In genomic region chr17:31833752-31834151, GRCm38 (mm10) we compare ENCODE assay signal across 9 mouse cellular contexts. TPM values are rescaled to one million over a fixed set of nuclear protein-coding genes. Genes with fewer than 3 reads are reported as not detected.
DNase-seq lines count a peak whose midpoint lies in the region; ATAC-seq and TF ChIP-seq lines count a peak whose summit lies in the region.
"Had no signal": no experiment of that assay in that cellular context is flagged by ENCODE, and none has a peak within 500 bp of the region (broad histone marks: within the 10 kb centered on the region; RNA-seq: fewer than 3 reads in every experiment).

No protein-coding gene starts in this region.

- peak overlapping the region; percentile 32; the same call in 1 of the 2 replicates for H3K9ac ChIP-seq in intestine, embryonic 15.5 days

- no peaks in the 10 kb centered on the region for H3K9me3 ChIP-seq in intestine, embryonic 15.5 days

- peak; percentile 8 for DNase-seq in kidney, adult 11 months
- DNase-seq in kidney, adult 2 months = no peak
- DNase-seq in cerebellum, postnatal 14 days = no peak
- no peak for DNase-seq in layer of hippocampus, postnatal 10 days (ENCODE audit: low spot score in 2 of 2)
- no peak for DNase-seq in cerebellum, postnatal 4 days (ENCODE audit: low spot score in 2 of 2)

- no peak overlapping the region for H3K4me3 ChIP-seq in kidney, adult 2 months (ENCODE audit: insufficient read depth, low read depth, low read length)
- H3K4me3 ChIP-seq in intestine, embryonic 15.5 days (replicated peaks) = no peak overlapping the region

- ATAC-seq in common myeloid progenitor, adult 5-6 weeks (replicated peaks; ENCODE audit: low read depth, poor library complexity, severe bottlenecking) = peak; percentile 30; the same call in 1 of the 2 replicates
- peak; percentile 62; the same call in 1 of the 2 replicates for ATAC-seq in intestine, embryonic 15.5 days
- ATAC-seq in megakaryocyte progenitor cell, adult 5-6 weeks (replicated peaks; ENCODE audit: poor library complexity) = peak; percentile 26; the same call in 1 of the 2 replicates

- no peaks in the 10 kb centered on the region for H3K27me3 ChIP-seq in kidney, adult 2 months (replicated peaks; ENCODE audit: control insufficient read depth, insufficient read depth, low read length)
- H3K27me3 ChIP-seq in intestine, embryonic 15.5 days (replicated peaks) = no peaks in the 10 kb centered on the region
- H3K27me3 ChIP-seq: Patski had no signal

- peaks cover 20% of the 10 kb centered on the region for H3K4me1 ChIP-seq in kidney, adult 2 months (ENCODE audit: control insufficient read depth, insufficient read depth, low read length)
- peaks cover 36% of the 10 kb centered on the region for H3K4me1 ChIP-seq in intestine, embryonic 15.5 days (replicated peaks)

- TF ChIP-seq CTCF in kidney, adult 2 months (conservative IDR thresholded peaks at IDR 0.05; ENCODE audit: insufficient read depth, insufficient read length, low read depth, low read length) = no peak

- TF ChIP-seq POLR2A in kidney, adult 2 months (IDR thresholded peaks at IDR 0.05; ENCODE audit: low read depth, low read length) = no peak

- H3K27ac ChIP-seq in kidney, adult 2 months (ENCODE audit: insufficient read depth, low read depth, low read length) = no peak overlapping the region
- H3K27ac ChIP-seq in intestine, embryonic 15.5 days = peak overlapping the region; percentile 58; the same call in 1 of the 2 replicates

- H3K4me2 ChIP-seq in intestine, embryonic 15.5 days (replicated peaks) = peak overlapping the region; percentile 38

- H3K36me3 ChIP-seq in kidney, adult 2 months (ENCODE audit: control insufficient read depth, insufficient read depth, low read length) = no peaks in the 10 kb centered on the region
- H3K36me3 ChIP-seq in intestine, embryonic 15.5 days = no peaks in the 10 kb centered on the region

- 47% methylated on average over 7 of the region's 7 CpGs for WGBS in kidney, adult 2 months
- WGBS in intestine, embryonic 15.5 days = 30% methylated on average over 7 of the region's 7 CpGs

RNA-seq across cellular contexts. Expression of gene Sik1, which starts 21.9 kb away (rescaled TPM):
- polyA plus RNA-seq in kidney, adult 2 months (2012; rRNA removed) = 35.5 and 57.6 TPM in 2 replicates
- total RNA-seq in common myeloid progenitor, adult 5-6 weeks (2017) = 21.1 and 29.5 TPM in 2 replicates
- polyA plus RNA-seq in intestine, embryonic 15.5 days (2015; fragmentation: Nextera tagmentation; extraction: Ambion mirVana) = 8.8 and 9.2 TPM in 2 replicates
- total RNA-seq in megakaryocyte progenitor cell, adult 5-6 weeks (2015) = 10.9 and 13.8 TPM in 2 replicates
- 11.5 and 15.1 TPM in 2 replicates for total RNA-seq in megakaryocyte progenitor cell, adult 5-6 weeks (2017)
- total RNA-seq in layer of hippocampus, postnatal 10 days (2021) = 10 to 100 TPM; 21.7 to 22.2 TPM
